Mouse (Mus musculus): ENCODE data around the gene Fsip1.

The Fsip1 gene

GRCm38 (mm10) chr2:118081581-118081980 is 175.2 kb downstream of the Fsip1 start:
- DNase-seq, result no peak

Measured in cerebellum, adult 11 months (tissue).